Mouse (Mus musculus) activated CD4-positive, CD25-positive, alpha-beta regulatory T cell, adult 9 weeks (primary cell): ENCODE results near the gene Tnfaip1. TPM values are rescaled to one million over a fixed set of nuclear protein-coding genes. Genes with fewer than 3 reads are reported as not detected.

ENCODE experiments used
- polyA plus RNA-seq: library from polyadenylated mRNA; unstranded; fragments of 100-300 nt; shearing (Covaris generic); gene quantifications from one replicate; pipeline ENCODE4 v1.2.1, GENCODE M21; 2017

The Tnfaip1 gene
- polyA plus RNA-seq, result 22.2 TPM

GRCm38 (mm10) chr11:78536080-78536689 is at the start of gene Tnfaip1, which contains the start of gene Ift20:
Gene Tnfaip1 (minus strand): TSS chr11:78536332.
Gene Ift20 (plus strand): TSS chr11:78536361.

GRCm38 (mm10) chr11:78550168-78551058 is 14.3 kb upstream of the Tnfaip1 start, which contains the start of gene Tmem97:
Gene Tmem97 (minus strand): TSS chr11:78550777.

GRCm38 (mm10) chr11:78512025-78512957 is 23.8 kb downstream of the Tnfaip1 start, which contains the start of the genes Tmem199 and Poldip2:
Gene Tmem199 (minus strand): TSS chr11:78512172.
Gene Poldip2 (plus strand): TSS chr11:78512193.

GRCm38 (mm10) chr11:78502909-78503650 is 33.1 kb downstream of the Tnfaip1 start, which contains the start of gene Sebox:
Gene Sebox (plus strand): TSS chr11:78503447.

GRCm38 (mm10) chr11:78499004-78499403 is 37.1 kb downstream of the Tnfaip1 start, which contains the start of gene Vtn:
Gene Vtn (plus strand): TSS chr11:78499091.

GRCm38 (mm10) chr11:78497544-78498522 is 38.3 kb downstream of the Tnfaip1 start, which contains the start of gene Sarm1:
Gene Sarm1 (minus strand): TSS chr11:78497754.

Other genes with a start within 250 kb of the Tnfaip1 start
- gene BC030499, start 245.5 kb downstream of the Tnfaip1 start, polyA plus RNA-seq, result 0.61 TPM
- gene Spag5, start 234.8 kb downstream of the Tnfaip1 start, polyA plus RNA-seq, result 3.5 TPM
- gene Aldoc, start 213.4 kb downstream of the Tnfaip1 start, polyA plus RNA-seq, result 15.5 TPM
- 132 TPM for gene Pigs, start 207.9 kb downstream of the Tnfaip1 start, polyA plus RNA-seq
- gene Unc119, start 192.8 kb downstream of the Tnfaip1 start, polyA plus RNA-seq, result 30.6 TPM
- gene Foxn1, start 149.8 kb downstream of the Tnfaip1 start, polyA plus RNA-seq, result not detected
- gene Slc13a2, start 114.1 kb downstream of the Tnfaip1 start, polyA plus RNA-seq, result not detected
- gene Slc46a1, start 70.6 kb downstream of the Tnfaip1 start, polyA plus RNA-seq, result 1.4 TPM
- 0.38 TPM for gene Sarm1, start 38.6 kb downstream of the Tnfaip1 start, polyA plus RNA-seq
- not detected for gene Vtn, start 37.2 kb downstream of the Tnfaip1 start, polyA plus RNA-seq
- gene Sebox, start 32.9 kb downstream of the Tnfaip1 start, polyA plus RNA-seq, result not detected
- 43.3 TPM for gene Tmem199, start 24.2 kb downstream of the Tnfaip1 start, polyA plus RNA-seq
- gene Poldip2, start 24.1 kb downstream of the Tnfaip1 start, polyA plus RNA-seq, result 32.9 TPM
- gene Ift20, start within 50 bp of the Tnfaip1 start, polyA plus RNA-seq, result 116 TPM
- 12.8 TPM for gene Tmem97, start 14.4 kb upstream of the Tnfaip1 start, polyA plus RNA-seq
- 13.1 TPM for gene Nlk, start 161.0 kb upstream of the Tnfaip1 start, polyA plus RNA-seq
- gene Ccnq, start 215.4 kb upstream of the Tnfaip1 start, polyA plus RNA-seq, result 40.2 TPM